Mouse (Mus musculus) liver, embryonic 14.5 days (tissue): Measurements from ENCODE around the gene Fam129a.

Source experiments
- CTCF ChIP-seq: IDR thresholded peaks from 2 replicates; pipeline ENCODE4 v1.5.1; 2016; ENCODE audit warnings: antibody characterized with exemption, low read depth, control low read depth
- EP300 ChIP-seq: IDR thresholded peaks from 2 replicates; pipeline ENCODE4 v1.6.1; 2016; ENCODE audit warnings: antibody characterized with exemption, low read depth

- TF ChIP-seq CTCF (no peak), EP300 (no peak)
These were observed 188.0 kb downstream of the Fam129a start for GRCm38 (mm10) chr1:151758991-151759390.
